In genomic region chr6:54053316-54053715, GRCm38 (mm10) we compare ENCODE assay signal across 24 mouse cellular contexts. TPM values are rescaled to one million over a fixed set of nuclear protein-coding genes. Genes with fewer than 3 reads are reported as not detected.
A peak's percentile ranks its signal among the peaks of the same experiment; 100 is the strongest.
DNase-seq lines count a peak whose midpoint lies in the region; ATAC-seq and TF ChIP-seq lines count a peak whose summit lies in the region.
"Had no signal": no experiment of that assay in that cellular context is flagged by ENCODE, and none has a peak within 500 bp of the region (broad histone marks: within the 10 kb centered on the region; RNA-seq: fewer than 3 reads in every experiment).

No protein-coding gene starts in this region.

- ATAC-seq in forebrain, embryonic 15.5 days (replicated peaks) = 0 out of 2 replicates have a peak, but pooled peaks have one; percentile 43
- ATAC-seq in forebrain, embryonic 12.5 days (ENCODE audit: low FRiP score) = no peak
- ATAC-seq: CD4-positive, CD25-positive, alpha-beta regulatory T cell, adult 4 months; forebrain, embryonic 16.5 days; hindbrain, embryonic 16.5 days had no signal

- no peak overlapping the region for H3K4me2 ChIP-seq in forebrain, embryonic 15.5 days (replicated peaks)
- H3K4me2 ChIP-seq in forebrain, embryonic 12.5 days = no peak overlapping the region
- H3K4me2 ChIP-seq: heart, embryonic 12.5 days; heart, embryonic 15.5 days; hindbrain, embryonic 13.5 days; intestine, embryonic 15.5 days had no signal

- no peak overlapping the region for H3K4me3 ChIP-seq in forebrain, embryonic 15.5 days
- no peak overlapping the region for H3K4me3 ChIP-seq in forebrain, embryonic 12.5 days (replicated peaks)
- H3K4me3 ChIP-seq: heart, embryonic 12.5 days; heart, embryonic 15.5 days; hindbrain, embryonic 10.5 days; hindbrain, embryonic 13.5 days; intestine, embryonic 15.5 days had no signal

- no peak for TF ChIP-seq POLR2A in brain, embryonic 14.5 days (IDR thresholded peaks at IDR 0.05; ENCODE audit: borderline replicate concordance, extremely low read depth, insufficient read depth, insufficient read length, poor library complexity, severe bottlenecking)

- H3K9ac ChIP-seq in forebrain, embryonic 15.5 days (replicated peaks) = no peak overlapping the region
- H3K9ac ChIP-seq in forebrain, embryonic 12.5 days = no peak overlapping the region
- H3K9ac ChIP-seq: heart, embryonic 12.5 days; heart, embryonic 15.5 days; hindbrain, embryonic 13.5 days; intestine, embryonic 15.5 days had no signal

- WGBS in forebrain, embryonic 15.5 days = 46% methylated on average over 3 of the region's 3 CpGs
- WGBS in forebrain, embryonic 12.5 days = 80% methylated on average over 3 of the region's 3 CpGs

- H3K27me3 ChIP-seq in forebrain, embryonic 15.5 days = no peaks in the 10 kb centered on the region
- H3K27me3 ChIP-seq in forebrain, embryonic 12.5 days = no peaks in the 10 kb centered on the region; the same call in 1 of the 2 replicates
- H3K27me3 ChIP-seq: heart, embryonic 12.5 days; heart, embryonic 15.5 days; hindbrain, embryonic 13.5 days; intestine, embryonic 15.5 days had no signal

- H3K36me3 ChIP-seq in forebrain, embryonic 15.5 days = no peaks in the 10 kb centered on the region
- H3K36me3 ChIP-seq in forebrain, embryonic 12.5 days (replicated peaks) = no peaks in the 10 kb centered on the region
- H3K36me3 ChIP-seq: heart, embryonic 12.5 days; heart, embryonic 15.5 days; hindbrain, embryonic 10.5 days; hindbrain, embryonic 13.5 days; intestine, embryonic 15.5 days had no signal

- H3K27ac ChIP-seq in forebrain, embryonic 15.5 days (replicated peaks) = no peak overlapping the region
- no peak overlapping the region for H3K27ac ChIP-seq in forebrain, embryonic 12.5 days
- H3K27ac ChIP-seq: heart, embryonic 15.5 days; hindbrain, embryonic 10.5 days; hindbrain, embryonic 13.5 days; intestine, embryonic 15.5 days had no signal

- no peaks in the 10 kb centered on the region for H3K9me3 ChIP-seq in forebrain, embryonic 15.5 days
- H3K9me3 ChIP-seq in forebrain, embryonic 12.5 days = no peaks in the 10 kb centered on the region
- H3K9me3 ChIP-seq: heart, embryonic 12.5 days; heart, embryonic 15.5 days; hindbrain, embryonic 10.5 days; hindbrain, embryonic 13.5 days; intestine, embryonic 15.5 days had no signal

- TF ChIP-seq CTCF in brain, embryonic 14.5 days (IDR thresholded peaks at IDR 0.05; ENCODE audit: borderline replicate concordance, extremely low read depth, insufficient read depth, insufficient read length) = no peak

- peaks cover 59% of the 10 kb centered on the region for H3K4me1 ChIP-seq in forebrain, embryonic 15.5 days
- H3K4me1 ChIP-seq in forebrain, embryonic 12.5 days = peaks cover 26% of the 10 kb centered on the region
- H3K4me1 ChIP-seq: heart, embryonic 12.5 days had no signal

- peak; percentile 55 for DNase-seq in heart, adult 11 months
- DNase-seq in heart, adult 8-10 months (ENCODE audit: low spot score) = no peak
- DNase-seq in brain, adult 2 months (ENCODE audit: low read depth, low spot score) = peak; percentile 51
- peak; percentile 51 for DNase-seq in brain, embryonic 14.5 days (ENCODE audit: low read depth)
- DNase-seq: adrenal gland, adult 2 months; adrenal gland, postnatal 25 days; cerebellum, adult 11 months; gastrocnemius, postnatal 10 days; gastrocnemius, postnatal 36 days; heart, postnatal 10 days; heart, postnatal 36 days; kidney, adult 11 months; kidney, adult 8-10 months had no signal

RNA-seq across cellular contexts. Expression of gene Chn2, which starts 14.0 kb away (rescaled TPM):
- polyA plus RNA-seq in forebrain, embryonic 15.5 days (2015; fragmentation: Nextera tagmentation; extraction: Ambion mirVana) = 41.6 and 46.2 TPM in 2 replicates
- 29.8 and 30.2 TPM in 2 replicates for polyA plus RNA-seq in forebrain, embryonic 12.5 days (2016; fragmentation: Nextera tagmentation; extraction: Ambion mirVana)
- 1 to 10 TPM; 2.7 to 5.1 (median 2.9) TPM for total RNA-seq in heart, adult 8-10 months (2022)
- polyA plus RNA-seq in brain, embryonic 14.5 days (2012; rRNA removed) = 36.0 and 38.2 TPM in 2 replicates
- total RNA-seq: MEL had no signal
